Mouse (Mus musculus) skeletal muscle tissue, adult 2 months (tissue): ENCODE results near the gene Abca2.

Experiments
- DNase-seq: peaks from one replicate; pipeline ENCODE4 v3.0.0-alpha.2; 2012; ENCODE audit warnings: low read depth, low spot score

The Abca2 gene

DNA sequence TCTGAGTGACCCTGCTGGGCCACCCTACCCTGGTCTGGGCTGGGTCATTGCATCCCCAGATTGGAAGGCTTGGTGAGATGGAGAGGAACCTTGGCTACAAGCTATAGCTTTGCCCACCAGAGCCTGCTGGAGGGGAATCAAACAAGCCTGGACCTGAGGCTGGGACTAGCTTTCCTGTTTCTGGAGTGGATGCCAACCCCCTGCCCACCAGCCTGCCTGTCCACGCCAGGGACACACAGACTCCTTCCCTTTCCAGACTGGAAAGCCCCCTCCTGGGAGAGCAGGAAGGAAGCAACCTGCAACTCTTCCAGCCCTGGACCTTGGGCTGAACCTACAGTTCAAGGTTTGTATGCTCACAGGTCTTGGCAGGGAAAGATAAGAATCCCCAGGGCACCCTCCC lies 4.9 kb upstream of the Abca2 start:
- no peak for DNase-seq

DNA sequence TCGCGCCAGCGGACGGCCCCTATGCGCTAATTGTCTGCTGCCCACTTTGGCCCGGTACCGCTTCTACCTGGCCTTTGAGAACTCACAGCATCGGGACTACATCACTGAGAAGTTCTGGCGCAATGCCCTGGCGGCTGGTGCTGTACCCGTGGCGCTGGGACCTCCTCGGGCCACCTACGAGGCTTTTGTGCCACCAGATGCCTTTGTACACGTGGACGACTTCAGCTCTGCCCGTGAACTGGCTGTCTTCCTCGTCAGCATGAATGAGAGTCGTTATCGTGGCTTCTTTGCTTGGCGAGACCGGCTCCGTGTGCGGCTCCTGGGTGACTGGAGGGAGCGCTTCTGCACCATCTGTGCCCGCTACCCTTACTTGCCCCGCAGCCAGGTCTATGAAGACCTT lies 3.0 kb upstream of the Abca2 start:
- DNase-seq: no peak

DNA sequence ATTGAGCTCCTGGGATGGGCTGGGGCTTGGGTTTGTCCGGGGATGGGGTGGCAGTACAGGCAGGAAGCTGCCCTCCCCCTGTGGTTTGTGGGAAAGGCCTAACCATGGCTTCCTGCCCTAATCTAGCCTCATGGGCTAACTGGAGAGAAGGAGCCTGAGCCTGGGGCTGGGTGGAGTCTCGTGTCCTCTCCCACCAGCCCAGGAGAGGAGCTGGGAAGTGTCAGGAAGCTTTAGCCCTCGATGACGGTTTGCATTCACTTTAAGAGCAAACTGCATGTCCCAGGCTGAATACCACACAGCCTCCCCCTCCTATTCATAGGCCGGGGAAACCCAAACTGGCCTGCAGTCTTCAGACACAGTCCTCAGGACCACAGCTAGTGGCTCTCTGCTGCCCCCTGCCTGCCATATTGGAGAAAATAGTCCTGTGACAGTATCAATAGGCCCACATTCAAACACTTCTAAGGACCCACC lies 1.7 kb upstream of the Abca2 start:
- peak; percentile 58 for DNase-seq

DNA sequence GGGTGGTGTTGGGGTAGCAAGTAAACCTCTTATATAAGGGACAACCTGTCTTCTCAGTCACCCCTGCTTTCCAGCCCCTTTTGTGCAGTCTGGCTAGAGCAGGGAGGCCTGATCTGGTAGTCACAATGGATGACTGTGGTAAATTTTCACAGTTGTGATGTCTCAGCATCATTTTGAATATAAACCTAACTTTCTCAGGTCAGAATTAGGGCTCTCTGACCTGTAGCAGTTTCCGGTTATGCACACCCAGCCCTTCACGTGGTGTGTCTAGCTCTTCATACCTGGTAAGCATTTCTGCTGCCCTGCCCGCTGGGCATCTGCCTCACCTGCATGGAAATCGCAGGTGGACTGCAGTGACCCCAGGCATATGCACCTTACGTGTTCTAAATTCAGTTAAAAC lies 1.2 kb upstream of the Abca2 start:
- DNase-seq: no peak

DNA sequence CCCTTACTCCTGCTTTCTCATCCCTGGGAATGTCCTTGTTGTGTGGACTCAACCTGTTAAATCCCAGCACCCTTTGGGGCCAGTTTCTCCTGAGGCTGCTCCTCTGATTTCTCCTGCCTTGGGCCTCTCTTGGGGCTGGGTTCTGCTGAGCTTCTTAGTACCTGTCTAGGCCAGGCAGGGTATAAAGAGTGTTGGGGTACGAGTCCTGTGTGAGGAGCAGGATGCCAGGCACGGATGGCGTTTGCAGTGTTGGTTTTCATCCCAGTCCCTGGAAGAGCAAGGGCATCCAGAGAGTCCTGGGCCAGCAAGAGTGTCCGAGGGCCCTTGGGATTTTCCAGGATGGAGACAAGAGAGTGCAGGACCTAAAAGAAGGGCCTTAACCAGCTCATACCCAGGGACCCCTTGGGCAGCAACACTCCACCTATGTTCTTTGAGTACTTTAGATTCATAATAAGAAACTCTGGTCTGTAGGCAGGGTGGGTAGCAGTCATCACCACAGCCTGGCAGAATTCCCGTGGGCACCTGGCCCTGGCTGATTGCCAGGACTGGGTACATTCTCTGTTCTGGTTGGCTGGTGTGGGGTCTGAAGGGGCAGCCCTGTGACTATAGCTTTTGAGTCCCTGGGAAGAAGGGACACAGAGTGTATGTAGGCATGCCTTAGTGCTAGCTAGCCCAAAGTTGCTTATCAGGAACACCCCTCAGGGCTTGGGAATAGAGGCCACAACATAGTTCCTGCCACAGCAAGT lies 1.1 kb downstream of the Abca2 start:
- DNase-seq: no peak

DNA sequence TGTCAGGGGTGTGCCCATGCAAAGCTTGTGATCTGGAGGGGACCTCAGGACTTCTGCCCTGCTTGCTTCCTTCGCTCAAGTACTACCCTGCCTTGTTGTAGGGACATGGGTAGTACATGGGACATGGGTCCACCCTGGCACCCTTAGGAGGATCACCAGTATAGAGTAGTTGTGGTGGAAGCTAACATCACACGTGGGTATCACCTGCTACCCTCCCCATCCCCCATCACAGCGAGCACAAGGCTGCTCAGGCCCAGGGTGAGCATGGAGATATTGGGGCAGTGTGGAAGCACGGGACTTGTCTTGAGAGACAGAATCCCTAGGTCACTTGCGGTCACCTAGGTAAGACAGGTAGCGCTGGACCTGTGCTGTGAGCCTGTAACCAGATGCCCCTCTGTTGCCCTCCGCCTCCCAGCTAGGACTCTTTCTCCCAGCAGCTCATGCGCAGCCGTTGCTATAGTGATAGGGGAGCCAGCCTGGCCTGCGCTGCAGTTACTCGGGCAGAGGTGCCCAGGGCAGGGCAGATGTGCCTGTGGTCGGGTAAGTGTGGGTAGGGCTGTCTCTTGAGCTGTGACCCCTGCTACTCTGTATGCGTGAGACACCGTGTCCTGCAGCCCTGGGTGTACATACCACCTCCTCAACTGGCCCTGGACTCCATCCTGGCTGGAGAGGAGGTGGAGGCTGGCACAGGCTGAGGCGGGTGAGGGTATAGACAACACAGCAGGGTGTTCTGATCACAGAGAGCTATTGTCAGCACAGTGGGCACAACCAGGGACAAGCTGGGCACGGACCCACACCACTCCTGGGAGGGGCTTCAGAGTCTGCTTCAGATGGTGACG lies 2.1 kb downstream of the Abca2 start:
- no peak for DNase-seq

DNA sequence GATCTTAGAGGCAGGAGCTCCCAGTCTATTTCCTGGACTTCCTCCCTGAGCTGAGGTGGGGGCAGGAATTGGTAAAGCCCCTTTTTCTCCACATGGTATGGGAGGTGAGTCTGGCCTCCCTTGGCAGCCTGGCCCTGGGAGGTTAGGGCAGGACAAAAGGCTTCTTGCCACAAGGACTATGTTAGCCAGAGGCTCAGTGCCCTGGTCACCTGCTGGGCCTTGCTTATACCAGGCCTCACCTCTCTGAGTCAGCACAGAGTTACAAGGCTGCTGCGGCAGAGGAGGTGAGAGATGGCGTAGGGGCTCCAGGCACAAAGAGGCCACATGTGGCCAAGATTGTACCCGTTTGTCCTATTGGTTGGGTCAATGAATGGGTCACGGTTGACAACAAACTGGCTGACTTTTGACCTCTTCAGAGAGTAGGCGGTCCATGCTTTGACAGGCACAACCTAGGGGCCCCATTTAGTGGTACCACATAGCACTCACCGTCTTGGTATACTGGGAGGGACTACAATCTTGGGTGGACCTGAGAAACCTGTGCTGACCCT lies 2.9 kb downstream of the Abca2 start:
- DNase-seq: no peak

DNA sequence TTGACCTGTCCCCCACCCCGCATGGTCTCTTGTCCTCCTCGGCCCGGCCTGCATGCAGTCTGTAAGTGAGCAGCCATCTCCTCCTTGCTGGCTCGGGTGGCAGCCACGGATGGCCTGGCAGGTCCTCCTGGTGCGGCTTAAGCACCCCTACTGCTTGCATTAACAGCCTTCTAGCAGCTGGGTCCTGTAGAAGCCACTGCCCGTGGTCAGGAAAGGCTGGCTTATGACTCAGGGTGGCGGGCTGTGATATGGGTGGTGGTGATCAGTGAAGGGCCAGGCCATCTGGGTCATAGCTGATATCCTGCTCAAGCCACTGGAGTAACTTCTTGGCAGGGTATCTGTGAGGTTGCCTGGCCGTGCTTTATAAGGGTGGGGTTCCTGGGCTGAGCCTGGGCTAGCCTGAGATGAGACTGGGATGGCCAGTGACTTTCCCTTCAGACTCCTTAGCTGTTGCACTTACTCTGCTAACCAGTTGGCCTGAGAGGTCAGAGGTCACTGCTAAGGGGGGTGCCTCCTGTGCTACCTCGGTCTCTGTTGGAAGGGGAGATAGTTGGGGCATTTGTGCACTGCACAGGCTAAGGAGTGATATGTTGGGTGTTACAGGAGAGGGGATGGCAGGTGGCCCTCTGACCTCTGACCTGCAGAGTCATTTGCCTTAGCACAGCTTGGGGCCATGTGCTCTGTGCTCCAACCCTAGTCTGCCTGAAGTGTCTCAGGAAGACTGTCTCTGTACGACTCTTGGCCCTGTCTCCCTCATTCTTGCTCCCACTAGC lies 4.0 kb downstream of the Abca2 start:
- DNase-seq: no peak

DNA sequence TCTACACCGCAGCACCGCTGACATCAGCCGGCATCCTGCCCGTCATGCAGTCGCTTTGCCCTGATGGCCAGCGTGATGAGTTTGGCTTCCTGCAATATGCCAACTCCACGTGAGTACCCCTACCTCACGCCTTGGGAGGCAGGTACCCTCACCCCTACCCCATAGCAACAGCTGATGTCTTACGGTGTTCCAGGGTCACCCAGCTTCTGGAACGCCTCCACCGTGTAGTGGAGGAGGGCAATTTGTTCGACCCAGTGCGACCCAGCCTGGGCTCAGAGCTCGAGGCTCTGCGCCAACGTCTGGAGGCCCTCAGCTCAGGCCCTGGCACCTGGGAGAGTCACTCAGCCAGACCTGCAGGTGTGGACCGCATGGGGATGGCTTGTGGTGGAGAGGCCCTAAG lies 4.6 kb downstream of the Abca2 start:
- DNase-seq: no peak

DNA sequence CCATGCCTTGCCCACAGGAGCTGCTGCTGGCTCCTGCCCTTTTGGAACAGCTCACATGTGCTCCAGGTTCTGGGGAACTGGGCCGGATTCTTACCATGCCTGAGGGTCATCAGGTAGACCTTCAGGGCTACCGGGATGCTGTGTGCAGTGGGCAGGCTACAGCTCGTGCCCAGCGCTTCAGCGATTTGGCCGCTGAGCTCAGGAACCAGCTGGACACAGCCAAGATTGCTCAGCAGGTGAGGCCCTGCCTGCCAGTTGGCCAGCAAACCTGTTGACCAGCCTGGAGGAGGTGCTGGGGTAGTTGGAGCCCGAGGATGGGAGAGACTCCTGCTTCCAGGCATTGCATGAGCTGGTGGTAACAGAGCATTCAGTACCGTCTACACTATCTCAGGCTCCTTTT lies 5.8 kb downstream of the Abca2 start:
- no peak for DNase-seq

DNA sequence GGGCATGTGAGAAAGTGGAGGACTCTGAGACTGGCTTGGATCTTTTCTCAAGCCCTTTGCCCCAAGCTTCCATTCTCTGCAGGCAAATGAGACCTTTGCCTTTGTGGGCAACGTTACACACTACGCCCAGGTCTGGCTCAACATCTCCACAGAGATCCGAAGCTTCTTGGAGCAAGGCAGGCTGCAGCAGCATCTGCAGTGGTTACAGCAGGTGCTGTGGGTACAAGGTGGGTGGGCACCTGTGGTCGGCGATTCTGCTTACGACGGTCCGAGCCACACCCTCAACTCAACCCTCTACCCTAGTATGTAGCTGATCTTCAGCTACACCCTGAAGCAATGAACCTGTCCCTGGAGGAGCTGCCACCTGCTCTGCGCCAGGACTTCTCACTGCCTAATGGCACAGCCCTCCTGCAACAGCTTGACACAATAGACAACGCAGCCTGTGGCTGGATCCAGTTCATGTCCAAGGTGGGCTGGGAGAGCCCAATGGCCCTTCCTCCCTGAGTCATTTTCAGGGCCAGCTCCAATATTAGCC lies 7.8 kb downstream of the Abca2 start:
- DNase-seq: no peak

DNA sequence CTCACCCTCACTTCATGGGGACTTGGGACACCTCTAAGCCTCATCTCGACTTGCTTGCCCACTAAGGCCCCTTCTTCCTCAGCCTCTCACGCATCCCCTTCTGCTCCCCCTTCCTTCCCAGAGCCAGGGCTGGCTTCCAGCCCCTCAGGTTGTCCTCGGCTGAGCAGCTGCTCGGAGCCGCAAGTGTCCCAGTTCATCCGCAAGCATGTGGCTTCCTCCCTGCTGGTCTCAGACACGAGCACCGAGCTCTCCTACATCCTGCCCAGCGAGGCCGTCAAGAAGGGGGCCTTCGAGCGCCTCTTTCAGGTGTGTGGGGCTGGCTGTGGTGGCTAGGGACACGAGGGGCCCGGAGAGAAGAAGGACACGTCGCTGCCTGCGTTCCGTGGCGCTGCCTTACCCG lies 12.6 kb downstream of the Abca2 start:
- DNase-seq: no peak

DNA sequence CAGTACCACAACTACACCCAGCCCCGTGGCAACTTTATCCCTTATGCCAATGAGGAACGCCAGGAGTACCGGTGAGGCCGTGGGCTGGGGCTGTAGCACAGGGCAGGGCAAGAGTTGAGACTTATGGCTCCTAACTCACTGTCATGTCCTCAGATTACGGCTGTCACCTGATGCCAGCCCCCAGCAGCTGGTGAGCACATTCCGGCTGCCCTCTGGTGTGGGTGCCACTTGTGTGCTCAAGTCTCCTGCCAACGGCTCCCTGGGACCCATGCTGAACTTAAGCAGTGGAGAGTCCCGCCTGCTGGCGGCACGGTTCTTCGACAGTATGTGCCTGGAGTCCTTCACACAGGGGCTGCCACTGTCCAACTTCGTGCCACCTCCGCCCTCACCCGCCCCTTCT lies 14.2 kb downstream of the Abca2 start:
- DNase-seq: no peak

DNA sequence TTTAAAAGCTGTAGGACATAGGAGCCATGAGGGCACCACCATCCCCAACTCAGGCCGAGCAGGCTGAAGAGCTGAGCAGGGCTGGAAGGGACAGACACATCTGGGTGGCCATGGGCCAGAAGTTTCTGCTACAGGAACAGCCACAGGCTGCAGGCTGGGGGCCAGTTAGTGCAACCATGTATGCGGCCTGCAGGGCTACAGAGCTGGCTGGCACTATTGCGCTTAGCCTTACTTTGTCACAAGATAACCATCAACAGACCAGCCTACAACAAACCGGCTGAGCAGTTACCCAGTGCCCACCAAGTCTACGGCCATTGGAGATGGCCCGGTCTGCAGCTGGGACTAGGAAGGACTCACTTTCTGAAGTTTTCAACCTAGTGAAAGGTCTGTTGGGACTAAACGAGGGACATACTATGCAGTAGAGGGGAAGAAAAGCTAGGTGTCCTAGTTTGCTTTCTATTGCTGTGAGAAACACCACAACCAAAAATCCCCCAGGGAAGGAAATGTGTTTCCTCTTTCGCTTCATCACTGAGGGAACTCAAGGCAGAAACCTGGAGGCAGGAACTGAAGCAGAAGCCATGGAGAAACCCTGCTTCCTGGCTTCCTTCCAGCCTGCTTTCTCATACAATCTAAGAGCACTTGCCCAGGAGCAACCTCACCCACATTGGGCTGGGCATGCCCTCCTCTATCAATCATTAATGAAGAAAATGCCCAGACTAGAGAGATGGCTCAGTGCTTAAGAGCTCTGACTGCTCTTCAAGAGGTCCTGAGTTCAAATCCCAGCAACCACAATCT lies 22.5 kb downstream of the Abca2 start:
- no peak for DNase-seq

DNA sequence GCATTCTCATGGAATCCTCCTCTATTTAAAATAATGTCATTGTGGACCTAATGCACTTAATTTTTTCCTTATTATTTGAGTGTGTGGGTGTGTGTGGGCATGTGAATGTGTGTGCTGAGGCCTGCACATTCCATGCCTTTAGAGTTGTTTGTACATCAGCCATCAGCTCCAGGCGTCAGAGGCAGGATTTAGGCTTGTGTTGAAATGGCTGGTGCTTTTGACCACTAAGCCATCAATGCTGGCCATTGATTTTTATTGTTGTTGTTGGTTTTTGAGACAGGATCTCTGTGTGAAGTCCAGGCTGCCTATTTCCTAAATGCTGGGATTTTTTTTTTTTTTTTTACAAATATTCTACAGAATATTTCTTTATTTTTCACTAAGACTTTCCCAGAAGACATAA lies 24.4 kb downstream of the Abca2 start:
- no peak for DNase-seq

DNA sequence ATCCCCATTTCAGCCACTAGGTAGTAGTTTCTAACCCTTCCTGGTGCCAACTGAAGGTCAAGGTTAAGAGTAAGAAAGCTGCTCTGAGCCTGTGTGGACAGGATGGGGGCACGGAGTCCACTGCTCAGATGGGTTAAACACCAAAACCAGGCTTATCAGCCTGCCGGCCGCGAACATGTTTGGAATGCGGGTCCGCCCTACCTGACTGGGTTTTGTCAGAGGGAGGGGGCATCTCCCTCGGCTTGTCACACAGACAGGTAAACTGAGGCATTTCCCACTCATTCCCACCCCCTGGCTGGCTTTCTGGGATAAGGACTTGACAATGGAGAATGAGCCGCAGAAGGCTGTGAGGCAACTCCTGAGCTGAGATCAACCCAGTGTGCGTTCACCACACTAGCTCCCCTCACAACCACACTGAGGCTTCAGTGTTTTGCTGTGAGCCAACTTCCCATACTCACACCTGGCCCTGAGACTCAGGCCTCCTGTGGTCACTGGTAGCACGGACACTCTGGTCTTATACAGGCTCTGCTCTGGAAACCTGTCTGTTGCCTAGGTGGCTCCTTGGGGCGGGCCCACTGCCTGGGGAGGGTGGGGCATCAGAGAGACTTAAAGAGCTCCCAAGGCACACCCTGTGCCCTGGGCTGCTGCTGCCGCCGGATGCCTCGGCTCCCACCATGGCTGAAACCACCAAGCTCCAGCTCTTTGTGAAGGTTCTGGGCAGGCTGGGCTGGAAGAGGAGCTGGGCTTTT lies 27.9 kb downstream of the Abca2 start, which contains the start of gene Clic3:
Gene Clic3 (plus strand): TSS at position 634 of the 749 bp plus-strand sequence.
- DNase-seq: no peak

DNA sequence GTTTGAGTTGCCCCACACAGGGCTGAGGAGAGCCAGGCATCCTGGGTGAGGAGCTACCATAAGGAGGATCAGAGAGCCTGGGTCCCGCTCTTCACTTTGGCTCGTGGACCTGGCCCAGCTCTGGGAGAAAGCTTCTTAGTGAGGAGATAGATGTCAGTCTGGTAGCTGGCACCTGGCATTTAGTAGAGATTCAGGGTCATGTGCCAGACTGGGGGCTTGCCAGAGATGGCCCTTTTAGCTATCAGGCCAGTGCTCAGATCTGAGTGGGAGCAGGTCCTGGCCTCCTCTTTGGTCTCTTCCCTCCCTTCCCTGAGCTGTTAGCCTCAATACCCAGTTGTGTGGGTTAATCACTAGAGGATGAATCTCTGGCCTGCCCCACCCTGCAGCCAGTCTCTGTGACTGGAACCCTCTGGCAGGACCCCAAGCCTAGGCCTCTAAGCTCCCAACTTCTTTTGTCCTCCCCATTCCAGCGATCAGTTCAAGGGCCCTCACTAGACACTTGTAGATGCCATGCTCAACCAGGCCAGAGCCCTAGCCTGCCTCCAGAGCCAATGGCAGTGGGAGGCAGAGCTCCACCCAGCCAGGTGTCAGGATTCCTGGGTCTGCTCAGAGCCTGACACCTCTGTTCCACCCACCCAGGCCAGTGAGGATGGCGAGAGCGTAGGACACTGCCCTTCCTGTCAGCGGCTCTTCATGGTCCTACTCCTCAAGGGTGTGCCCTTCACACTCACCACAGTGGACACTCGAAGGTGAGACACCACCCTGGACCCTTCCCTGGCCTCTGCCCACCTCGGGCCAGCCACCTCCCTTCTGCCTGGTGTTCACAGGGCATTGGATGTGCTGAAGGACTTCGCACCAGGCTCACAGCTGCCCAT lies 28.8 kb downstream of the Abca2 start:
- no peak for DNase-seq

DNA sequence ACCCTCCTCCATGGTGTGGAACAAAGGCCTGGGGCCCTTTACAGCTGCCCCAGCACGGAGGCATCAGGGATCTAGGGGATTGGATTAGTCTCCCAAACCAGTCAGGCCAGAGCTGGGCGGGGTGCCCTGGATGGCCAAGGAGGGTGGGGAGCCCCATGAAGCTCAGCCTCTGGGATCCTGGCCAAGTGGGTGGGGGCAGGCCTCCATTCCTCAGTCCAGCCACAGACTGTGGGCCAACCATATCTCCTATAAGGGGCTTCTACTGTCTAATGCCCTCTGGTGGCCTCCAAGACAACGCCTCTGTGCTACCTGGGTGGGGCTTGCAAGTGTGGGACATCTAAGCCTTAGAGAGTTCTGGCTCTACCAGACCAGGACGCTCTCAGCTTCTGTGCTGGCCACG lies 30.4 kb downstream of the Abca2 start:
- peak; percentile 59 for DNase-seq

DNA sequence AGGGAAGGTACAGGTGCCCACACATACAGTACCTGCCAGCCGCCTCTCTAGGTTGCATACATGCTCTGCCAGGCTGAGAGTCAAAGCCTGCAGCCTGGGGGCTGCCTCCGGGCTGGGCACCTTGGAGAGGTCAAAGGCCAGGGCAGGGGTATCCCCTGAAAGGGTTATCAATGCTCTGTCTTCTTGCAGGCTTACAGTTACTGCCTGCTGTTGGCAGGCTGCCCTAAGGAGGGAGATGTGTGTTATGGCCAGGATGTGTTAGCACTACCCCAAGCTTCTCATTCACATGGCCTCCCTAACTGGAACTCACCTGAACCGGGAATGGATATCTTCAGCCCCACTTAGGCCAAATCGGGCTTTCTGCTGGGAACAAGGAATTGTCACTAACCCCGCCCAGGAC lies 31.6 kb downstream of the Abca2 start:
- peak; percentile 56 for DNase-seq
